Mouse (Mus musculus) forebrain, embryonic 12.5 days (tissue): ENCODE measurements around the gene Gm10491. TPM values are rescaled to one million over a fixed set of nuclear protein-coding genes. Genes with fewer than 3 reads are reported as not detected.

Experiments
- ATAC-seq: fragments of 200-750 bp; cut with Nextera tagmentation; 2 replicates; pipeline ENCODE4 v1.8.0; 2017; ENCODE audit warnings: moderate TSS enrichment; ENCODE audit not compliant: low FRiP score
- H3K27ac ChIP-seq: fragments of 300-500 bp; sonication (generic); 2 replicates; pipeline ENCODE4 v1.5.1; 2016; ENCODE audit warnings: mild to moderate bottlenecking
- H3K27me3 ChIP-seq: fragments of 300-500 bp; sonication (generic); 2 replicates; pipeline ENCODE4 v1.6.1; 2016; ENCODE audit warnings: mild to moderate bottlenecking
- H3K36me3 ChIP-seq: fragments of 300-500 bp; sonication (generic); replicated peaks from 2 replicates; pipeline ENCODE4 v1.6.1; 2016; ENCODE audit warnings: mild to moderate bottlenecking
- H3K4me1 ChIP-seq: fragments of 300-500 bp; sonication (generic); 2 replicates; pipeline ENCODE4 v1.6.1; 2016
- H3K4me2 ChIP-seq: fragments of 300-500 bp; sonication (generic); 2 replicates; pipeline ENCODE4 v1.6.1; 2016; ENCODE audit warnings: mild to moderate bottlenecking, moderate library complexity
- H3K4me3 ChIP-seq: fragments of 300-500 bp; sonication (generic); replicated peaks from 2 replicates; pipeline ENCODE4 v1.5.1; 2016; ENCODE audit warnings: mild to moderate bottlenecking
- H3K9ac ChIP-seq: fragments of 300-500 bp; sonication (generic); 2 replicates; pipeline ENCODE4 v1.6.1; 2016; ENCODE audit warnings: mild to moderate bottlenecking
- H3K9me3 ChIP-seq: fragments of 300-500 bp; sonication (generic); 2 replicates; pipeline ENCODE4 v1.6.1; 2016
- WGBS: fragments of 180-500 bp; shearing (Covaris S2); methylation state at CpG from one replicate; pipeline ENCODE4 v1.1.7; 2016; 5-methylcytosine and 5-hydroxymethylcytosine counted together
- polyA plus RNA-seq: library from polyadenylated mRNA; unstranded; fragments of >200 nt; fragmentation: Nextera tagmentation; extraction: Ambion mirVana; gene quantifications from 2 replicates; pipeline ENCODE4 v1.2.1, GENCODE M21; 2016

Gene Gm10491
- not detected in 2 replicates for polyA plus RNA-seq

DNA sequence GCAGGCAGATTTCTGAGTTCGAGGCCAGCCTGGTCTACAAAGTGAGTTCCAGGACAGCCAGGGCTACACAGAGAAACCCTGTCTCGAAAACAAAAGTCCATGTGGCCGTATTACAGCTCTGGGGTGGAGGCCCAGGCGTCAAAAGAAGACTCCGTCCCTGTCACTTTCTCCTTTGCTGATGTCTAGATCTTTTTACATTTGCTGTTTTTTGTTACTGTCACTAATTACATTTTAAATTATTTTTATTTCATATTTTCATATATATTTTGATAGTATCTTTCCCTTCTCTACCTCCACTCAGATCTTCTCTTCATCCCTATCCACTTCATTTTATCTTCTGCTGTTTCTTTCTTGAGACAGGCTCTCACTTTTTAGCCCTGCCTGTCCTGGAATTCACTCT, at the start of gene Gm10491:
Gene Gm10491, minus strand, starts transcription at position 101 of the 400 bp plus-strand sequence.
- WGBS: 87% methylated on average over 5 of the region's 5 CpGs
- Histone ChIP-seq H3K36me3 (peaks cover 14% of the 10 kb centered on the region), H3K27me3 (no peaks in the 10 kb centered on the region), H3K4me1 (peaks cover 4% of the 10 kb centered on the region; the same call in 1 of the 2 replicates), H3K4me3 (no peak within 1 kb of the TSS), H3K27ac (no peak within 1 kb of the TSS), H3K9me3 (no peaks in the 10 kb centered on the region), H3K4me2 (no peak within 1 kb of the TSS), H3K9ac (no peak within 1 kb of the TSS)
- no peak for ATAC-seq

DNA sequence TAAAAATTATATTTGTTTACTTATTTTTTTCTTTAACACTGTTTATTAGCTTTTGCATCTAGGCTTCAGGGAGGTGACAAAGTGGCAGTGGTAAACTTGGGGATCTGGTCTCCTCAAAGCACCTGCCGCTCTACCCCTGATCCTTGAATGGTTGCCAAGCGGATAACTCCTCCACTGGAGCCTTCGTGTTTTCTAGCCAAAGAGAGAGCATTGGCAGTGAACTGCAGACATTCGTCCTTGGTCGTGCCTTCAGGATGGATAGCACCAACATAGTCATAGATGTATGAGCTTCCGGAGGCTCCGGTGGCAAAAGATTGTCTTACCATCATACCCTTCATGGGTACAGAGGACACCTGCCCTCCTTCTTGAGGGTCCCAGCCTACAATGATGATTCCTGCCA, 42.5 kb upstream of the Gm10491 start:
- no peak overlapping the region for H3K9ac ChIP-seq
- 98% methylated on average over 7 of the region's 7 CpGs for WGBS
- H3K27me3 ChIP-seq: no peaks in the 10 kb centered on the region
- H3K36me3 ChIP-seq: no peaks in the 10 kb centered on the region
- no peaks in the 10 kb centered on the region for H3K9me3 ChIP-seq
- no peak overlapping the region for H3K4me3 ChIP-seq
- H3K4me2 ChIP-seq: no peak overlapping the region
- peaks cover 5% of the 10 kb centered on the region for H3K4me1 ChIP-seq
- no peak overlapping the region for H3K27ac ChIP-seq
- no peak for ATAC-seq

GRCm38 (mm10) chrX:7947900-7948492, 40.4 kb upstream of the Gm10491 start:
- Histone ChIP-seq H3K36me3 (no peaks in the 10 kb centered on the region), H3K4me3 (peak overlapping the region; percentile 46), H3K4me2 (peak overlapping the region; percentile 60), H3K9me3 (no peaks in the 10 kb centered on the region), H3K27ac (no peak overlapping the region), H3K9ac (no peak overlapping the region), H3K4me1 (peaks cover 5% of the 10 kb centered on the region), H3K27me3 (no peaks in the 10 kb centered on the region)
- peak; percentile 99; the same call in 1 of the 2 replicates for ATAC-seq
- 14% methylated on average over 38 of the region's 38 CpGs for whole genome bisulfite sequencing

- peaks cover 5% of the 10 kb centered on the region for H3K4me1 ChIP-seq
- H3K9me3 ChIP-seq: no peaks in the 10 kb centered on the region
- peak within 1 kb of the TSS; percentile 46 for H3K4me3 ChIP-seq
- H3K27me3 ChIP-seq: no peaks in the 10 kb centered on the region
- H3K27ac ChIP-seq: peak within 1 kb of the TSS; percentile 50; the same call in 1 of the 2 replicates
- no peaks in the 10 kb centered on the region for H3K36me3 ChIP-seq
- WGBS: 24% methylated on average over 36 of the region's 37 CpGs
- H3K4me2 ChIP-seq: peak within 1 kb of the TSS; percentile 60
- H3K9ac ChIP-seq: peak within 1 kb of the TSS; percentile 60
- peak; percentile 57 for ATAC-seq
These were observed 39.7 kb upstream of the Gm10491 start, which contains the start of gene Hdac6 for GRCm38 (mm10) chrX:7947108-7947899. Gene Hdac6, minus strand, starts transcription at chrX:7947889.

DNA sequence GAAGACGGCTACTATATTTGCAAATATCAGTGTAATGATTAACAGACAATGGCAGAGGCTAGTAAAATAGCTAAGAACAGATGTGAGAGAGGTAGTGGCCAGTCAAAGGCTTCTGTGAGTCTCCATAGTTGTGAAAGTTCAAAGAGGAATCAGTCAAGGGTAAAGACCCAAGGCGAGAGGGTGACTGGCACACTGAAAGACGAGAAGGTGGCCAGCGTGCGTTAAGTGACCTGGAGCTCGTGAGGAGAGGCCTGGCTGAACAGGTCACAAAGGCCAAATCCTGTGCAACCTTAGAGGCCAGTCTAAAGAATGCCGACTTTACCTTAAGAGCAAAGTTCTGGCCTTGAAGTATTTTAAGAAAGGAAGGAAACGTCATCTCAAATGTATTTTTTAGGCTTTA, 38.0 kb upstream of the Gm10491 start:
- H3K4me2 ChIP-seq: no peak overlapping the region
- ATAC-seq: no peak
- no peaks in the 10 kb centered on the region for H3K9me3 ChIP-seq
- H3K9ac ChIP-seq: no peak overlapping the region
- no peak overlapping the region for H3K27ac ChIP-seq
- no peaks in the 10 kb centered on the region for H3K27me3 ChIP-seq
- WGBS: 56% methylated on average over 8 of the region's 8 CpGs
- no peak overlapping the region for H3K4me3 ChIP-seq
- H3K36me3 ChIP-seq: peaks cover 3% of the 10 kb centered on the region; the same call in 1 of the 2 replicates
- peaks cover 5% of the 10 kb centered on the region for H3K4me1 ChIP-seq

- 95% methylated on average over 6 of the region's 6 CpGs for WGBS
- no peak overlapping the region for H3K9ac ChIP-seq
- no peak for ATAC-seq
- no peaks in the 10 kb centered on the region for H3K4me1 ChIP-seq
- no peaks in the 10 kb centered on the region for H3K27me3 ChIP-seq
- H3K4me2 ChIP-seq: no peak overlapping the region
- peaks cover 45% of the 10 kb centered on the region for H3K36me3 ChIP-seq
- no peak overlapping the region for H3K27ac ChIP-seq
- no peak overlapping the region for H3K4me3 ChIP-seq
- no peaks in the 10 kb centered on the region for H3K9me3 ChIP-seq
These were observed 30.0 kb upstream of the Gm10491 start for GRCm38 (mm10) chrX:7937667-7938066.

- Histone ChIP-seq H3K9ac (no peak overlapping the region), H3K27me3 (no peaks in the 10 kb centered on the region), H3K4me2 (no peak overlapping the region), H3K36me3 (peaks cover 48% of the 10 kb centered on the region), H3K4me3 (no peak overlapping the region), H3K4me1 (no peaks in the 10 kb centered on the region), H3K27ac (no peak overlapping the region), H3K9me3 (no peaks in the 10 kb centered on the region)
- no peak for ATAC-seq
- 54% methylated on average over 10 of the region's 11 CpGs for WGBS
These were observed 29.2 kb upstream of the Gm10491 start for GRCm38 (mm10) chrX:7936874-7937273.

GRCm38 (mm10) chrX:7928270-7928790, 20.7 kb upstream of the Gm10491 start, which contains the start of gene Eras:
Gene Eras, minus strand, starts transcription at chrX:7928607.
- Histone ChIP-seq H3K4me1 (no peaks in the 10 kb centered on the region), H3K9ac (no peak within 1 kb of the TSS), H3K36me3 (peaks cover 27% of the 10 kb centered on the region), H3K27me3 (peaks cover 34% of the 10 kb centered on the region), H3K4me3 (no peak within 1 kb of the TSS), H3K9me3 (0 out of 2 replicates have a peak, but pooled peaks cover 3% of the 10 kb centered on the region), H3K27ac (no peak within 1 kb of the TSS), H3K4me2 (no peak within 1 kb of the TSS)
- 17% methylated on average over 18 of the region's 19 CpGs for WGBS
- ATAC-seq: no peak

GRCm38 (mm10) chrX:7927116-7927515, 19.5 kb upstream of the Gm10491 start:
- H3K27ac ChIP-seq: no peak overlapping the region
- WGBS: 23% methylated on average over 10 of the region's 10 CpGs
- H3K9me3 ChIP-seq: 0 out of 2 replicates have a peak, but pooled peaks cover 3% of the 10 kb centered on the region
- no peak overlapping the region for H3K9ac ChIP-seq
- peaks cover 5% of the 10 kb centered on the region; the same call in 1 of the 2 replicates for H3K4me1 ChIP-seq
- H3K27me3 ChIP-seq: peaks cover 46% of the 10 kb centered on the region
- H3K4me3 ChIP-seq: no peak overlapping the region
- H3K4me2 ChIP-seq: no peak overlapping the region
- peaks cover 21% of the 10 kb centered on the region for H3K36me3 ChIP-seq
- no peak for ATAC-seq

- no peak for ATAC-seq
- Histone ChIP-seq H3K27me3 (peaks cover 52% of the 10 kb centered on the region), H3K9ac (no peak overlapping the region), H3K36me3 (peaks cover 13% of the 10 kb centered on the region), H3K4me2 (no peak overlapping the region), H3K4me1 (peaks cover 7% of the 10 kb centered on the region; the same call in 1 of the 2 replicates), H3K27ac (no peak overlapping the region), H3K4me3 (no peak overlapping the region), H3K9me3 (0 out of 2 replicates have a peak, but pooled peaks cover 3% of the 10 kb centered on the region)
- 76% methylated on average over 6 of the region's 6 CpGs for WGBS
These were observed 18.6 kb upstream of the Gm10491 start for GRCm38 (mm10) chrX:7926266-7926665.

DNA sequence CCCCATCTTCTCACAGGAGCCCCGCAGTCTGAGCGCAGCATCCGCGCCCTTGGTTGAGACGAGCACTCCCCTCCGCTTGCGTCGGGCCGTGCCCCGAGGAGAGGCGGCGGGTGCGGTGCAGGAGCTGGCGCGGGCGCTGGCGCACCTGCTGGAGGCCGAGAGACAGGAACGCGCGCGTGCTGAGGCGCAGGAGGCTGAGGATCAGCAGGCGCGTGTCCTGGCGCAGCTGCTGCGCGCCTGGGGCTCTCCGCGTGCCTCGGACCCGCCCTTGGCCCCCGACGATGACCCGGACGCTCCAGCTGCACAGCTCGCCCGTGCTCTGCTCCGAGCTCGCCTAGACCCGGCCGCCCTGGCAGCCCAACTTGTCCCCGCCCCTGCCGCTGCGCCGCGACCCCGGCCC, 14.4 kb upstream of the Gm10491 start:
- H3K9ac ChIP-seq: peak overlapping the region; percentile 47
- peaks cover 7% of the 10 kb centered on the region; the same call in 1 of the 2 replicates for H3K4me1 ChIP-seq
- H3K27me3 ChIP-seq: peaks cover 41% of the 10 kb centered on the region
- H3K4me2 ChIP-seq: peak overlapping the region; percentile 56
- no peak for ATAC-seq
- H3K9me3 ChIP-seq: no peaks in the 10 kb centered on the region
- H3K36me3 ChIP-seq: no peaks in the 10 kb centered on the region
- no peak overlapping the region for H3K27ac ChIP-seq
- WGBS: 6% methylated on average over 37 of the region's 48 CpGs
- H3K4me3 ChIP-seq: peak overlapping the region; percentile 37
